Mouse (Mus musculus) erythroblast, embryonic 14.5 days (primary cell): ENCODE measurements around the gene Inpp4b.

Source experiments
- GATA1 ChIP-seq: IDR thresholded peaks from 2 replicates; pipeline ENCODE4 v1.6.1; 2012; ENCODE audit warnings: low read length, inconsistent platforms, mixed read lengths
- TAL1 ChIP-seq: IDR thresholded peaks from 3 replicates; pipeline ENCODE4 v1.6.1; 2012; ENCODE audit warnings: low read length, inconsistent platforms, mixed read lengths

- no peak for TF ChIP-seq GATA1
- TF ChIP-seq TAL1, result no peak
Observed at GRCm38 (mm10) chr8:81798501-81798900, 456.1 kb downstream of the Inpp4b start.
